Mouse (Mus musculus) embryo, embryonic 11 days (tissue): ENCODE measurements around the gene Sh3bgrl2.

Experiments used
- DNase-seq: peaks from one replicate; pipeline ENCODE4 v3.0.0-alpha.2; 2015

Sh3bgrl2 gene

DNA sequence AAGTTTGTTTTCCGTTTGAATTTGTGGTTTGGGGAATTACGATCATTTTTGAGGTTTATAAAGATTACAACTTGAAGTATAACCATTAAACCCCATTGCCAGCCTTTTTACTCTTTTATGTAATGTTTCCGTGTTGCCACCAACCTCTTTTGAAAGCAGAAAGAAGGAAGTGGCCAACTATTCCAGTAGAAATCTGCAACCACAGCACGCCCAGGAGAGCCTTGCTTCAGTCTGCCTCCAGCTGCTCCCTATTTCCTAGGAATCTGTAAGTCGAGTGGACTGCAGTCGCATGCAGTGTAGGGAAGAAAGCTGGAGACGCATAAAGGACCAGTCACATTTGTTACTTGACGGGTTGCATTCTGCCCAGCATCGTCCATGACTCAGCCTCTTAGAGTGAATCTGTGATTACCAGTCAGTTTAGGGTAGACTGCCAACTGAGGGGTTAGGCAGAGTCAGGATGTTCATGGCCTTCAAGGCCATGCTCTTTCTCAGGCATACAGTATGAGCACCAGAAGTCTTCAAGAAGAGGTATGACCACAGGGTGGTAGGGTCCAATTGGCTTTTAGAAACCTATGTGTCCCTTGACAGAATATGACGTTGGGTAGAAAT lies 43.8 kb downstream of the Sh3bgrl2 start:
- DNase-seq: no peak

- DNase-seq: no peak
Measured at GRCm38 (mm10) chr9:83593811-83594210, 45.7 kb downstream of the Sh3bgrl2 start.

- no peak for DNase-seq
Measured at GRCm38 (mm10) chr9:83596132-83596531, 48.0 kb downstream of the Sh3bgrl2 start.

- DNase-seq: no peak
Measured at GRCm38 (mm10) chr9:83596646-83597481, 48.7 kb downstream of the Sh3bgrl2 start.

- no peak for DNase-seq
Measured at GRCm38 (mm10) chr9:83598047-83598446, 49.9 kb downstream of the Sh3bgrl2 start.

- no peak for DNase-seq
Measured at GRCm38 (mm10) chr9:83599505-83599904, 51.4 kb downstream of the Sh3bgrl2 start.

- DNase-seq: no peak
Measured at GRCm38 (mm10) chr9:83600286-83601048, 52.3 kb downstream of the Sh3bgrl2 start.

DNA sequence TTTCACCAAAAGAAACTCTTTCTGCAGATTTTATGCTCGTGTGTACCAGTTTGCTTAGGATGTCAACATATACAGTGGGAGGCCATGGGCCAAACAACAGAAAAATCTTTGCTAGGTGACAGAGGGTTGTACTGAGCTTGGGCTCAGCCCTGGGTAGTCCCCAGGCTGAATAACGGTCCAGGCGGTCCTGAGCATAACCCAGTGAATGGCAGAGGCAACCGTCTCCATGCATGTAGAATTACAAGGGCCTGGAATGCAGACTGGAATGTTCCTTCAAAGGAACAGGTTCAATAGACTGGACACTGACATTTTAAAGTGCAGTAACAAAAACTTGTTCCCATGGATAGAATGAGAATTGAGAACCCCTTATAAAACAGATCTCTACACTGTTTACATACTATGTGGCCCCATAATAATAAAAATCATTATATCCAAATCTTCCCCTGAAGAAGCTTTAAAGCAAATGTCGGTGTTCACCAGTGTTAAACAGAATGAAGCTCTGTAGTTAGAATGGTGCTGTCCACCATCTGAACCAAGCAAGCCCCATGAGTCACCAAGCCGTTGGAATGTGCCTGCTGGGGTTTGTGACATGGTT lies 54.1 kb downstream of the Sh3bgrl2 start:
- no peak for DNase-seq

GRCm38 (mm10) chr9:83603159-83603558 lies 55.0 kb downstream of the Sh3bgrl2 start:
- DNase-seq: no peak

- DNase-seq: no peak
Measured at GRCm38 (mm10) chr9:83605886-83606640, 57.9 kb downstream of the Sh3bgrl2 start.

DNA sequence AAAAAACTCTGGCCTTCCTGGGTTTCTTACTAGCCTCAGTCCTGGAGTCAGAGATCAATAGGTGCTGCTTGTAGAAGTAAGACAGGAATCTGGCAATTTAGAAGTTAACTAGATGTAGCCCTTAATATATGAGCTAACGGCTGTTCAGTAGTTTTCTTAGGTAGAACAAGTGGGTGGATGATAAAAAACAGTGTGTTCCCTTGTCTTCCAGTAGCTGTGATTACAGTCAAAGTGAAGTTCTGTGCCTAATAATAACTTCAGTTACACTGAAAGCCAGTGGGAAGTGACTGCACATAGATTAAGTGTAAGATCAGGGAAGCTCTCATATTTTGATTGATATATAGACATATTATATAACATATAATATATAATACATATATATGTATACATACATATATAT lies 60.0 kb downstream of the Sh3bgrl2 start:
- DNase-seq: no peak

DNA sequence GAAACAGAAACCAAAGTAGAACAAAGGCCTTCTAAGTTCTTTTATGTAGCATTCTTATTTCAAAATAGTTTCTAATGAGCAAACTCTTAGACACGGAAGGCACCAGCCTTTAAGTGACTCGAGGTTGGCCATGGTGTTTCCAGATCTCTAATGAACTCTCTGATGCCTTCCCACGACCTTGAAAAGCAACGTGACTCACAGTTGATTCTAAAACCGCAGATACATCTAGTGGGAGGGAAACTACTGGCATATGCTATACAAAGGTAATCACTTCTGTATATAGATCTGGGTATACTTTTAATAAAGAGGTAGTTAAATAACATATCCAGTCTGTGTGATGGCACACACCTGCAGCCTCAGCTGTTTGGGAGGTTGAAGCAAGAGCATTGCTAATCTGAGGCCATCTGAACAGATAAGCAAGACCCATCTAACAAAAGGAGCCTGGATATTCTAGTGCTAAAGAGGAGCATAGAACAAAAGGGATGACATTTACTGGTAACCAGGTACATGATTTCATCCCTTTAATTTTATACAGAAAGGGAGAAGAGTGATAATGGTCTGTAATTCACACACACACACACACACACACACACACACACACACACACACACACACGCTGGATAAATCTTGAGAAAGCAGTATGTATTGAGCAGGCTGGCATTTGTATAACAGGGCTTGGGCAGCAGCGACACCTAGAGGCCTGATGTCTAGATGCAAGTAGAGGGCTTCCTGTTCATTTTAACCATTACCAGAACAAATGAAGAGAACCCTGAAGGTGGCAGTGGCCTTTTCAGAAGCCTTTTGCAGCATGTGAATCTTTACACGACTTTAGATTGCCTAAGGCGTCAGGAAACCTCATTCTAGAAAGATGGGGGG lies 61.5 kb downstream of the Sh3bgrl2 start:
- peak; percentile 88 for DNase-seq

DNA sequence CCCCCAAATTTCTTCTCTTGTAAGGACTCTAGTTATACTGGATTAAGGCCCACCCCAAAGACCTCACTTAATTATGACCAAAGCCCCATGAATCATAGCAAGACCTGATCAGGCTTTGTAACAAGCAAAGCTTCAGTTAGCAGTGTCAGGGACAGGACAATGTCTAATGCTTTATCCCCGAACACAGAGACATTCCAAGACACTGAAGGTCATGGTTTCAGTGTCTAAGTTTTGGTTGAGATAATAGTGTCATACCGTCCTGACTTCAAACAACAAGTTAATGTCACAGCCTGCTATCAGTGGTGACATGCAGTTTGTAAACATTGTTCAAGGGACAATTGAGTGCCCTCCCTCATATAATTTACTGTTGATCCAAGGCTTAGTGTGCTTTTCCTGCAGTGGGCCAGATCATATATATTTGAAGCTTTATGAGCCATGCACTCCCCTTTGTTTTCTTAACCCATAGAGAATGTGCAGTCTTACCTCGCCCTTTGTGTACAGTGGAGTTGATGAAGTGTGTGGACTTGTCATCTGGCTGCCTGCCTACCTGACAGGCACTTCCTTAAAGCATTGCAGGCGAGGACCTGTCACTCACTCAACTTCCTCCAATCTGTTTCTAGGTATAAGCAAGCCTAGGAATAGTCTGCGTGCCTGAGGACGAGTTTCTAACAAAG lies 67.9 kb downstream of the Sh3bgrl2 start:
- no peak for DNase-seq

GRCm38 (mm10) chr9:83616586-83617081 lies 68.5 kb downstream of the Sh3bgrl2 start:
- no peak for DNase-seq

GRCm38 (mm10) chr9:83623455-83623854 lies 75.3 kb downstream of the Sh3bgrl2 start:
- no peak for DNase-seq

GRCm38 (mm10) chr9:83624193-83624592 lies 76.1 kb downstream of the Sh3bgrl2 start:
- no peak for DNase-seq

- no peak for DNase-seq
Measured at GRCm38 (mm10) chr9:83625085-83625484, 77.0 kb downstream of the Sh3bgrl2 start.

DNA sequence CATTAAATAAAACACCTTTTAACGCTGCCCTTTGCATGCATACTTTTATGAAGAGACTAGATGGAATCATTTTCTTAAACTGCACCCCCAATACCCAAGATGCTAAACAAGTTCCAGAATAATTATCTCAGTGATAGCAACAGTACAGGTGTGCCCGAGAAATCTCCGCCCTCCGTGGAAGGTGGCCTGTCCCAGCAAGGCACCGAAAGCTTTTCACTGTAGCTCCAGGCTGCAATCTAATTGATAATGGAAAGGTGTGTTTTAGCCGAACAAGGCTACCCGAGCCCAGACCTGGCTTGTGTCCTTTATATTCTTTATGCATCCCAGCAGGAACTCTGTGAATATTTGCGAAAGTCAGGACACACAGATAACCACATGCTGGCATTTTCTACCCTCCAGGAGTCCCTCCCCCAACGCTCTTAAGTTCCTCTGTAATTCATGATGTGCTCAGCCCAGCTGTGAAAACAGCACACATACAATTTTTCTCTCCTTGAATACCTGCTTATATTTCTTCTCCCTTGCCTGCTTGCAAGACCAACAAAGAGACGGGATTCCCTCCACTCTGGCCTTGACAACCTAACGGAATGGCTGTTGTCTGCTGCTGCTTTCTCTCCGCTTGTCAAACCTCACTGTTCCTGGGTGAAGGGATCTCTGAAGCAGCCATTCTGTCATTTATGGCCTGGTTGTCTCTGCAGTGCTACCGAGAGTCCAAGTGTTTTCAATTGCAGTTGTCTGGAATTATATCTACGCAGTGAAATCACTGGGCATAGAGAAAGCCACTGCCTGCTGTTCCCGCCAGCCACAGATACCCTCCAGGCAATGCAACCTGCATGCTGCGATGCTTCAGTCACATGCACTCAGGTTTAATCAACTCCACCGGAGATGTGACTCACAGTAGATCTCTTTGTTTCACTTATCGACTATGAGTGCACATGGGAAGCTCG lies 80.8 kb downstream of the Sh3bgrl2 start:
- DNase-seq: peak; percentile 48

DNA sequence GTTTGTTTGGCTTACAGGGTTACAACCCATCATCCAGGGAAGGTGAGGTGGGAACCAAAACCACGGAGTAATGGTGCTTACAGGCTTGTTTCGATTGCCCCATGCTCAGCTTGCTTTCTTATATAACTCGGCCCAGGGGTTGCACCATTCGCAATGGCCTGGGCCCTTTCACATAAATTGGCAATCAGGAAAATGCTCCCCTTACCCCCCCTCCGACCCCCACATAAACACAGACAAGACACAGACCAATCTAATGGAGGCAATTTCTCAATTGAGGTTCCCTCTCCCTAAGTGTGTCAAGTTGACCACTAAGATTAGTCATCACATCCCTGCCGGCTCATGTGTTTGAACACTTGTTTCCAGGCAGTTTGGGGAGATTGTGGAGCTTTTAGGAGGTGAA lies 82.2 kb downstream of the Sh3bgrl2 start:
- no peak for DNase-seq

GRCm38 (mm10) chr9:83631920-83632319 lies 83.8 kb downstream of the Sh3bgrl2 start:
- DNase-seq: no peak
